Comparison of ENCODE assay signal across 9 mouse cellular contexts in genomic region chr6:114347831-114348754, GRCm38 (mm10). TPM values are rescaled to one million over a fixed set of nuclear protein-coding genes. Genes with fewer than 3 reads are reported as not detected.
DNase-seq lines count a peak whose midpoint lies in the region; ATAC-seq and TF ChIP-seq lines count a peak whose summit lies in the region.
"Had no signal": no experiment of that assay in that cellular context is flagged by ENCODE, and none has a peak within 500 bp of the region (broad histone marks: within the 10 kb centered on the region; RNA-seq: fewer than 3 reads in every experiment).

No protein-coding gene starts in this region.

- H3K27me3 ChIP-seq in lung, postnatal 0 days (replicated peaks; ENCODE audit: insufficient read depth, low read length): no peaks in the 10 kb centered on the region

- ATAC-seq in lung, postnatal 0 days: no peak; the same call in 1 of the 2 replicates

- no peak overlapping the region for H3K4me2 ChIP-seq in lung, postnatal 0 days (replicated peaks; ENCODE audit: low read depth, low read length)

- no peaks in the 10 kb centered on the region for H3K9me3 ChIP-seq in lung, postnatal 0 days (ENCODE audit: low read length)

- H3K4me3 ChIP-seq in lung, postnatal 0 days (ENCODE audit: low read depth, low read length): no peak overlapping the region
- H3K4me3 ChIP-seq: erythroblast, embryonic 14.5 days had no signal

- H3K9ac ChIP-seq in lung, postnatal 0 days (replicated peaks; ENCODE audit: low read depth): no peak overlapping the region

- DNase-seq in lung, postnatal 0 days (ENCODE audit: low spot score): peak; percentile 9
- no peak for DNase-seq in lung, postnatal 25 days (ENCODE audit: low spot score)
- DNase-seq in frontal cortex, postnatal 25 days (ENCODE audit: low spot score in 2 of 2): peak; percentile 30 to 43
- DNase-seq in left cerebral cortex, postnatal 14 days (ENCODE audit: low spot score in 2 of 2): peak; percentile 76 to 88
- DNase-seq in right cerebral cortex, postnatal 25 days: peak; percentile 67
- DNase-seq in cerebellum, adult 18-20 months: no peak
- no peak for DNase-seq in kidney, adult 11 months
- DNase-seq in MN1 (ENCODE audit: low spot score): no peak

- intact Hi-C loops in left cerebral cortex, postnatal 14 days (cut with DNase I): loop anchor here (5.0 kb wide), 4 partner anchors 44 to 574 kb away; no protein-coding TSS in a partner anchor

- no peak for TF ChIP-seq EP300 in lung, postnatal 0 days (IDR thresholded peaks at IDR 0.05)

- 31% methylated on average over 13 of the region's 13 CpGs for whole genome bisulfite sequencing in lung, postnatal 0 days

- TF ChIP-seq CTCF in lung, postnatal 0 days (IDR thresholded peaks at IDR 0.05): no peak

- H3K36me3 ChIP-seq in lung, postnatal 0 days (ENCODE audit: insufficient read depth, low read length): no peaks in the 10 kb centered on the region

- no peak overlapping the region for H3K27ac ChIP-seq in lung, postnatal 0 days (ENCODE audit: low read length)

- no peaks in the 10 kb centered on the region for H3K4me1 ChIP-seq in lung, postnatal 0 days (ENCODE audit: insufficient read depth, low read depth, low read length)

RNA-seq across cellular contexts. Expression of gene Hrh1, which starts 49.6 kb away (rescaled TPM):
- polyA plus RNA-seq in lung, postnatal 0 days (2015; fragmentation: Nextera tagmentation; extraction: Ambion mirVana): 0.05 and 0.19 TPM in 2 replicates
- 10 to 100 TPM; 17.9 to 18.5 TPM for total RNA-seq in left cerebral cortex, postnatal 14 days (2021)

Comparison
In these comparisons a context has a peak if more than half of its experiments do, and no peak if none do; other contexts are left out.
1. DNase-seq: peak in lung, postnatal 0 days (single experiment), frontal cortex, postnatal 25 days (2 of 2), left cerebral cortex, postnatal 14 days (2 of 2) and right cerebral cortex, postnatal 25 days (single experiment); none in lung, postnatal 25 days (single experiment), cerebellum, adult 18-20 months (0 of 2), kidney, adult 11 months (single experiment) and MN1 (single experiment).